Mouse (Mus musculus) olfactory bulb, adult 2 months (tissue): ENCODE data around the gene Cog8.

Source experiments
- CTCF ChIP-seq: fragments of 200-500 bp; IDR thresholded peaks from 2 replicates; pipeline ENCODE4 v1.5.1; 2012; ENCODE audit warnings: low read depth, mild to moderate bottlenecking, low read length, moderate library complexity; ENCODE audit not compliant: insufficient read depth
- POLR2A ChIP-seq: fragments of 200-500 bp; IDR thresholded peaks from 2 replicates; pipeline ENCODE4 v1.6.1; 2012; ENCODE audit warnings: mild to moderate bottlenecking, low read depth, low read length, moderate library complexity; ENCODE audit not compliant: insufficient read depth

GRCm38 (mm10) chr8:107086018-107086417, 29.5 kb upstream of the Cog8 start:
- no peak for TF ChIP-seq CTCF
- TF ChIP-seq POLR2A, result no peak
